Mouse (Mus musculus) gastrocnemius, adult 18-20 months (tissue): Measurements from ENCODE around the gene Amigo1. TPM values are rescaled to one million over a fixed set of nuclear protein-coding genes. Genes with fewer than 3 reads are reported as not detected.

Experiments used
- DNase-seq: peaks from one replicate; pipeline ENCODE4 v3.0.0; 2021; ENCODE audit warnings: low spot score
- total RNA-seq, 2 experiments: library from RNA; stranded (reverse); gene quantifications; 2 replicates each; pipeline ENCODE4 v1.2.3; 2021

Gene Amigo1
- total RNA-seq, 2 experiments from 2014 or later: 23.9 to 26.3 TPM

GRCm38 (mm10) chr3:108178756-108179715 is 7.1 kb upstream of the Amigo1 start:
- no peak for DNase-seq

DNA sequence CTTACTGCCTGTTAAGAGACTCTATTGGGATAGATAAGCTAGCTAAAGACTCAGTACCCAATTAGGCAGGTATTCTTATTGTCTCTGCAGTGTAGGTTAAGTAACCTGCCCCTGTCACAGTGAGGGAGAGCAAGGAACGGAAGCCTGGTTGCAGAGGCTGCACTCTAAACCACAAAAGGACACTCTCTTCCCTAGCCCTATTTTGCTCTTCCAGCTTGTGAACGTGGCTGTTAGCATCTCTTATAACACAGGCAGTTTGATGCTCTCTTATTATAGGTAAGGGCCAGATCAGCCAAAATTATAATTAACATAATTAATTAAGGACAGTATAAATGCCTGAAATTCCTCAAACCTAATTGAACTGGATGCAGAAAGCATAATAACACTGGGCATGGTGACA is 5.6 kb upstream of the Amigo1 start:
- DNase-seq: no peak

DNA sequence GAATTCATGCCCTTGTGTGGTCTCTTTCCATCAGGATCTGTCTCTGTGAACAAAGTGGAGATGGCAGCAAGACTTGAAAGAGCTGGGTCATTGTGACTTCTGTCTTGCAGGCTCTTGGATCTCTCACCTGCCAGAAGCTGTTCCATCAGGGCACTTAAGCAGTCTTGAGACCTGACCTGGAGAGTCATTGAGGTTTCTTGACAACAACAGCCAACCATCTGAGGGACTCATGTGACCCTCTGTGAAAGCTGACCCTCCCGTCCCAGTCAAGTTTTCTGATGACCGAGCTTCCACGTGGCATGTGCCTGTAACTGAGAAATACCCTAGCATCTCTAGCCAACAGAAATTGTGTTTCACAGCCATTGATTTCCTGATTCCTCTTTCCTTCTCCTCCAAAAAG is 1.4 kb upstream of the Amigo1 start:
- no peak for DNase-seq

DNA sequence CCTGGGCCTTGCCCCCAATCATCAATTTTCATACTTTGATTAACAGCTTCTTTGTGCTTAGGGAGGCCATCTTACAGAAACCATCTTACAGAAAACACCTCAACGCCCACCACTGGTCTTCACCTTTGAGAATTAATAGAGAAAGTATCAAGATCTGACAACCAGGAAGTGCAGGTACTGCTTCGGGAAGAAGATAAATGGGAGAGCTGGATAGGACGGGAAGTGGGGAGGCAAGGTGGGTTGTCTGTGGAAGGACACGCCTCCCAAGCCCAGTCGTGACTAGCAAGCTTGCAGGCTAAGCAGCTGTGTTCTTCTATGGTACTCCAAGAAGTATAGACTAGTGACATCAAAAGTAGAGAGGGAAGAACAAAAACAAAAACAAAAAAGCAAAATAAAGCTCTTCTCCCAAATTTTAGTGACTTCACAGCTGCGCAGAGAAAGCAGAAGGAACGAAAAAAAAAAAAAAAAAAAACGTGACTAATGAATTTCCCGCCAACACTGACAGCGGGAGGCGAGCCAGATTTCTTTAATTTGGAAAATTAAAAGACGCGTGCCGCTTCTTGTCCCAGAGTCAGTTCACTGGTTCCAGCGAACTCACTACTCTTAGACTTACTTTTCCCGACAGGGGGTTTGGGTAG is 556 bp upstream of the Amigo1 start:
- no peak for DNase-seq

DNA sequence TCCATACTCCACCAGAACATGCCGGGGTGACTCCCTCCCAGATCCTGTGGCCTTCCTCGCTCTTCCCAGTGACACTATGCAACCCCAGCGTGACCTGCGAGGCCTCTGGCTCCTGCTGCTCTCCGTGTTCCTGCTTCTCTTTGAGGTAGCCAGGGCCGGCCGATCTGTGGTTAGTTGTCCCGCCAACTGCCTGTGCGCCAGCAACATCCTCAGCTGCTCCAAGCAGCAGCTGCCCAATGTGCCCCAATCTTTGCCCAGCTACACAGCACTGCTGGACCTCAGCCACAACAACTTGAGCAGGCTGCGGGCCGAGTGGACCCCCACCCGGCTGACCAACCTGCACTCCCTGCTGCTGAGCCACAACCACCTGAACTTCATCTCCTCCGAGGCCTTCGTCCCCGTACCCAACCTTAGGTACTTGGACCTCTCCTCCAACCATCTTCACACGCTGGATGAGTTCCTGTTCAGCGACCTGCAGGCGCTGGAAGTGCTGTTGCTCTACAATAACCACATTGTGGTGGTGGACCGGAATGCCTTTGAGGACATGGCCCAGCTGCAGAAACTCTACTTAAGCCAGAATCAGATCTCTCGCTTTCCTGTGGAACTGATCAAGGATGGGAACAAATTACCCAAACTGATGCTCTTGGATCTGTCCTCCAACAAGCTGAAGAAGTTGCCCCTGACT is 1.1 kb downstream of the Amigo1 start:
- DNase-seq: no peak

- no peak for DNase-seq
Measured at GRCm38 (mm10) chr3:108188716-108189490, 2.8 kb downstream of the Amigo1 start.

- no peak for DNase-seq
Measured at GRCm38 (mm10) chr3:108189897-108190296, 3.8 kb downstream of the Amigo1 start.

- no peak for DNase-seq
Measured at GRCm38 (mm10) chr3:108193686-108194085, 7.6 kb downstream of the Amigo1 start.

- DNase-seq: no peak
Measured at GRCm38 (mm10) chr3:108195287-108195686, 9.2 kb downstream of the Amigo1 start.

- no peak for DNase-seq
Measured at GRCm38 (mm10) chr3:108195941-108196590, 9.9 kb downstream of the Amigo1 start.

- no peak for DNase-seq
Measured at GRCm38 (mm10) chr3:108197066-108197497, 10.9 kb downstream of the Amigo1 start.

DNA sequence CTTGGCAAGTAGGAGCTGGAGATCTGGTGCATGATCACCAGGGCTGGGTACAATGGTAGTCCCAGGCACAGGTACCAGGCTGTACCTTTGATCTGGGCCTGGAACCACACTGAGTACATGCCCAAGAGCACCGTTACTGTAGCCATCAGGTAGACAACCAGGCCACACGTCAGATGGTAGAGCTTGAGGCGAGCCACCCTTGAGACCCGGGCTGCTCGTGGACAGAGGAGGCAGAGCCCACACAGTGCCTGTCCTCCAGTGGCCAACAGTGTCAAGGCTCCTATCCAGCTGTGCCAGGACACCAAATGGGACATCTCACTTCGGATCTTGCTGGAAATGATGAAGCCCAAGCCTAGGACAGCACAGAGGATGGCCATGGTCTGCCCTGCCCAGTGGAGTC is 13.1 kb downstream of the Amigo1 start:
- no peak for DNase-seq

- DNase-seq: peak; percentile 94
Measured at GRCm38 (mm10) chr3:108200329-108201323, 14.5 kb downstream of the Amigo1 start, which contains the start of gene Cyb561d1. TSS of gene Cyb561d1 (minus strand) at chr3:108201212.

- no peak for DNase-seq
Measured at GRCm38 (mm10) chr3:108202506-108202905, 16.4 kb downstream of the Amigo1 start.

DNA sequence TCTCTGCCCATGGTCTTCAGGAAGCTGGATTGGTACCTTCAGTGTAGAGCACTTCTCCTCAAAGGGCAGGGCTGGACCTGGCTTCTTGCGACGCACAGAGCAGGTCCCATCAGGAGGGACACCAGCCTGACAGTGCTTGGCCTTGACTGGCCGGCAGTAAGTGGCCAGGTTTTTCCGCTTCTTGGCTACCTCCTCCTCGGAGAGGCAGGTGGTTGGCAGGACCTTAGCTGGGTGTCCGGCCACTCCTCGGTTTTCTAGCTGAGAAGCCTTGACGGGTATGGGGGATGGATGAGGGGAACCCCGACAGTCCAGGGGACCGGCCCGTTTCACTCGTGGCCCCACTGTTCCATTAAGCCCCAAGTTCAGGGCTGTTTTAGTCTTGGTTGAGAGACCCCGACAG is 17.1 kb downstream of the Amigo1 start:
- no peak for DNase-seq

DNA sequence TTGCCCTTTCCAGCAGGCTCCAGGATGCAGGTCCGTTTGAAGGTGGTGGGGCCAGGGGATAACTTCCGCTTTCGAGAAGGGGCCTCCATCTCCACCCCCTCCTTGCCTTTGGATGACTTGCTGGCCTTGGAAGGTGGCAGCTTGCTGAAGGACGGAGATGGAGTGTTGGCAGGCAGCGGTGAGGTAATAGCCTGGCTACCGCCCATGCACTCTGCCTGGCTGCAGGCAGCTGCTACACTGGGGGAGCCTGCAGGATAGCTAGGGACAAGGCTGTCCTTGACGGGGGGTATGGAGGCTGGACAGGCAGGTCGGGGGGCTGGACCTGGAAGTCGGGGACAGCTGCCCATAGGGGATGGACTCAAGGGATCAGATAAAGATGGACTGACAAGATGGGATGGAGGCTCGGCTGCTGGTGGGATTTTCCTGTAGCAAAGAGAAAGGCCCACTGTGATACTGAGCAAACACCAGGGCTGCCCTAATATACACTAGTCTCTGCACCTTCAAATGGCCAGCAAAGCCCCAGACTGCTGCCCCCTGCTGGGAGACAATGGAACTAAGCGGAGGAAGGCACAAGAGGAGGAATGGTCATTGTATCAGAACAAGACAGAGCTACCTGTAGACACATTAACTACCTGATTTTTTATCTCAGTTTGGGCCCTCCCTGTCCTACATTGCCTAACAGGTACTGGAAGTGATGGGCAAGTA is 17.6 kb downstream of the Amigo1 start:
- peak; percentile 82 for DNase-seq

GRCm38 (mm10) chr3:108204470-108204869 is 18.3 kb downstream of the Amigo1 start:
- DNase-seq: no peak

DNA sequence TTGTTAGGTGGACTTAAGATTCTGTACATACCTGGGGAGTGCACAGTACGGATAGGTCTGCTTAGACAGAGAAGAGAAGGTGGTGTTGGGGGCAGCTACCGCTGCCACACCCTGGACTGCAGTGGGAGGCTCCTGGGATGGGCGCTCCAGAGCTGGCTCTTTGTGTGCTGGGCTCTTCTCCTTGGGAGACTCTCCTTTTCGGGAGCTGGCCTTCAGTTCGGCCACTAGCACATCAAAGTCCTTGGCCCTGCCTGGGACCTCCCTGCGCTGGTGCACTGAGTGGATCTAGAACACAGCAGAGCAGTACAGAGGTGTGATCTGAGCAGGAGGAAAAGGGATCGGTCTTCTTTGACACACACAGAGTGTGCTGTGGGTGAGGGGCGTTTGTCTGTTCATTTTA is 19.5 kb downstream of the Amigo1 start:
- DNase-seq: no peak
